Mouse (Mus musculus) 416B (cell line): ENCODE measurements at regions not wholly inside any gene's neighbourhood (a gene's known extent, or its start where the extent isn't known, plus 50 kb on each side); places are given as distances from the start of the nearest gene placed in this dataset.
"Not testable (repeated sequence)": the region's sequence is repeated elsewhere in the genome, so short reads cannot be mapped to it uniquely, and the experiment has no call there.

Experiments used
- DNase-seq: peaks from one replicate; pipeline ENCODE4 v3.0.0; 2011; ENCODE audit warnings: low read depth

- peak; percentile 2 for DNase-seq
Observed at GRCm38 (mm10) chr2:116444163-116444562, 378.5 kb upstream of the Meis2 start.

- no peak for DNase-seq
Observed at GRCm38 (mm10) chr2:116440252-116440651, 374.6 kb upstream of the Meis2 start.

- DNase-seq, result no peak
Observed at GRCm38 (mm10) chr2:116433481-116433880, 367.8 kb upstream of the Meis2 start.

GRCm38 (mm10) chr2:116424131-116424530, 358.5 kb upstream of the Meis2 start:
- DNase-seq, result no peak

- DNase-seq, result peak; percentile 13
Observed at GRCm38 (mm10) chr2:116417428-116418195, 352.0 kb upstream of the Meis2 start.

- no peak for DNase-seq
Observed at GRCm38 (mm10) chr2:116415742-116416141, 350.1 kb upstream of the Meis2 start.

- no peak for DNase-seq
Observed at GRCm38 (mm10) chr2:116402113-116402512, 336.5 kb upstream of the Meis2 start.

- no peak for DNase-seq
Observed at GRCm38 (mm10) chr2:116399966-116400365, 334.3 kb upstream of the Meis2 start.

- no peak for DNase-seq
Observed at GRCm38 (mm10) chr2:116368811-116369210, 303.2 kb upstream of the Meis2 start.

GRCm38 (mm10) chr2:116364136-116364535, 298.5 kb upstream of the Meis2 start:
- DNase-seq, result no peak

- DNase-seq, result no peak
Observed at GRCm38 (mm10) chr2:116358145-116358544, 292.5 kb upstream of the Meis2 start.

- DNase-seq, result no peak
Observed at GRCm38 (mm10) chr2:116348530-116348914, 282.9 kb upstream of the Meis2 start.

- no peak for DNase-seq
Observed at GRCm38 (mm10) chr2:116347827-116348529, 282.3 kb upstream of the Meis2 start.

GRCm38 (mm10) chr2:116331801-116332200, 266.2 kb upstream of the Meis2 start:
- no peak for DNase-seq

GRCm38 (mm10) chr2:116322039-116322770, 256.6 kb upstream of the Meis2 start:
- no peak for DNase-seq

- no peak for DNase-seq
Observed at GRCm38 (mm10) chr2:116299551-116299950, 233.9 kb upstream of the Meis2 start.

- no peak for DNase-seq
Observed at GRCm38 (mm10) chr2:116289886-116290285, 224.2 kb upstream of the Meis2 start.

GRCm38 (mm10) chr2:116243191-116243590, 177.6 kb upstream of the Meis2 start:
- DNase-seq, result not testable (repeated sequence)

- no peak for DNase-seq
Observed at GRCm38 (mm10) chr2:116236731-116237130, 171.1 kb upstream of the Meis2 start.

- DNase-seq, result no peak
Observed at GRCm38 (mm10) chr2:116232793-116233192, 167.2 kb upstream of the Meis2 start.

GRCm38 (mm10) chr2:116216418-116216817, 150.8 kb upstream of the Meis2 start:
- DNase-seq, result peak; percentile 29
